Mouse (Mus musculus) neural tube, embryonic 12.5 days (tissue): Measurements from ENCODE around the gene Nfia. TPM values are rescaled to one million over a fixed set of nuclear protein-coding genes. Genes with fewer than 3 reads are reported as not detected.

Experiments used
- ATAC-seq: fragments of 200-750 bp; cut with Nextera tagmentation; 2 replicates; pipeline ENCODE4 v1.8.0; 2017; ENCODE audit warnings: low read depth, mild to moderate bottlenecking, moderate TSS enrichment, moderate library complexity; ENCODE audit not compliant: low FRiP score
- H3K27ac ChIP-seq: fragments of 300-500 bp; sonication (generic); 2 replicates; pipeline ENCODE4 v1.5.1; 2016
- H3K27me3 ChIP-seq: fragments of 300-500 bp; sonication (generic); replicated peaks from 2 replicates; pipeline ENCODE4 v1.6.1; 2016; ENCODE audit warnings: mild to moderate bottlenecking
- H3K36me3 ChIP-seq: fragments of 300-500 bp; sonication (generic); 2 replicates; pipeline ENCODE4 v1.6.1; 2016; ENCODE audit warnings: mild to moderate bottlenecking
- H3K4me1 ChIP-seq: fragments of 300-500 bp; sonication (generic); 2 replicates; pipeline ENCODE4 v1.6.1; 2016
- H3K4me2 ChIP-seq: fragments of 300-500 bp; sonication (generic); replicated peaks from 2 replicates; pipeline ENCODE4 v1.6.1; 2016; ENCODE audit warnings: mild to moderate bottlenecking
- H3K4me3 ChIP-seq: fragments of 300-500 bp; sonication (generic); 2 replicates; pipeline ENCODE4 v1.5.1; 2016
- H3K9ac ChIP-seq: fragments of 300-500 bp; sonication (generic); 2 replicates; pipeline ENCODE4 v1.6.1; 2016; ENCODE audit warnings: mild to moderate bottlenecking
- H3K9me3 ChIP-seq: fragments of 300-500 bp; sonication (generic); 2 replicates; pipeline ENCODE4 v1.6.1; 2016; ENCODE audit warnings: mild to moderate bottlenecking
- WGBS: fragments of 180-500 bp; shearing (Covaris S2); methylation state at CpG from one replicate; pipeline ENCODE4 v1.1.7; 2016; 5-methylcytosine and 5-hydroxymethylcytosine counted together
- polyA plus RNA-seq: library from polyadenylated mRNA; unstranded; fragments of >200 nt; fragmentation: Nextera tagmentation; extraction: Ambion mirVana; gene quantifications from 2 replicates; pipeline ENCODE4 v1.2.1, GENCODE M21; 2016

Gene Nfia
- polyA plus RNA-seq, 1 experiment from 2014 or later, result 42.4 TPM

DNA sequence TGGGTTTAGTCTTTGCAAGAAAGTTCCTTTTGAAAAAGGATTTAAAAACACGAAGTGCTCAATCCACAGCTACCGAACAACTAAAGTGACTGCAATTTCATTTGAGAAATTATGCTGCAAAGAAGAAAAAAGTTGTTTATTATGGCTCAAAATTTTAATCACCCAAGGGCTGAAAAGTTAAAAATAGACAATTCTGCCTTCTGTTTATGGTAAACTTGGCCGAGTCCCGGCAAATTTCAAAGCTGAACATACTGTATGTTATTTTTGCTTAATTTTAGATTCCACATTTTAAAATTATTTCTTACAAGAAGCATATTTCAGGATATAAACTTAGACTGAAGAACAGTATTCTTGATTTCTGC lies 59.7 kb downstream of the Nfia start:
- H3K4me2 ChIP-seq, result no peak overlapping the region
- no peak overlapping the region for H3K27ac ChIP-seq
- no peak for ATAC-seq
- no peak overlapping the region for H3K4me3 ChIP-seq
- WGBS, result 97% methylated on average over 4 of the region's 4 CpGs
- H3K27me3 ChIP-seq, result no peaks in the 10 kb centered on the region; the same call in 1 of the 2 replicates
- no peak overlapping the region for H3K9ac ChIP-seq
- H3K36me3 ChIP-seq, result no peaks in the 10 kb centered on the region
- no peaks in the 10 kb centered on the region for H3K9me3 ChIP-seq
- H3K4me1 ChIP-seq, result peaks cover 24% of the 10 kb centered on the region

DNA sequence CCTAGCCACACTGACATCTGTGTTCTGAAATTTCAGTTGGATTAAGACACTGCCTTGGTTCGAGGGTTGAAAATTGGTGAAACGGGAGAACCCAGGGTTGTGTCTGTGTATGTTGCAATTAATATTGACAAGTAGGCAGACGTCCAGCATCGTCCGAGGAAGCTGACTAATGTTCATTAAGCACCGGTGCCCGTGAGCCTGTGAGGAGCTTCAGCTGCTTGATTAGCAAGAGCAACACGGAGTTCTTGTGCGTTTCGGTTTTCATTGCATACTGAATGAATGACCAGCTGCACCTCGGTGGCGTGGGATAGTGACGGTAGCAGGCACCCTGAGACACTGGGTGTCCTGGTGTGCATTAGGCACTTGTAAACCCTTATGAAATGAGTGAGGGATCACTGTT lies 64.3 kb downstream of the Nfia start:
- H3K36me3 ChIP-seq, result no peaks in the 10 kb centered on the region
- WGBS, result 44% methylated on average over 13 of the region's 13 CpGs
- H3K4me3 ChIP-seq, result no peak overlapping the region
- H3K9me3 ChIP-seq, result no peaks in the 10 kb centered on the region
- H3K4me1 ChIP-seq, result peaks cover 59% of the 10 kb centered on the region
- H3K9ac ChIP-seq, result no peak overlapping the region
- ATAC-seq, result no peak
- no peaks in the 10 kb centered on the region; the same call in 1 of the 2 replicates for H3K27me3 ChIP-seq
- H3K27ac ChIP-seq, result no peak overlapping the region
- no peak overlapping the region for H3K4me2 ChIP-seq

DNA sequence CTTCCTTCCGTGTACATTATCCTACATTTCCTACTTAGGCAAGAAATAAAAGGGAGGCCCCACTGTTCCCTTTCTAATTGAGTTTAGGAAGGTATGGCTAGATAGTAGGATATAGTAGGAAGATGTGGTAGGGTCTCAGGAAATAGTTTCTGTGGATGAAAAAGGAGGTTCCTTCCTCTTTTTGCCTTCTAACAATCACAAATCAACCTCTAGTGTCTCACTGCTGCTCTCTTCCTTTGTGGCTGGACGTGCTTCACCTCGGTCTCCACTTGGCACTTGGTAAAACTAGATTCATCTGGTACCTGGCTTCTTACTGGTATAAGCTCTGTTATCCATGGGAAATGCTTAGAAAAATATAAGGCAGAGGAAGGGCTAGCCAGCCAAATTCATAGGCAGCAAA lies 65.2 kb downstream of the Nfia start:
- Histone ChIP-seq H3K27ac (no peak overlapping the region), H3K4me2 (no peak overlapping the region), H3K4me1 (peaks cover 62% of the 10 kb centered on the region), H3K4me3 (no peak overlapping the region), H3K9me3 (no peaks in the 10 kb centered on the region), H3K27me3 (no peaks in the 10 kb centered on the region; the same call in 1 of the 2 replicates), H3K36me3 (no peaks in the 10 kb centered on the region), H3K9ac (no peak overlapping the region)
- 69% methylated on average over 3 of the region's 3 CpGs for WGBS
- no peak for ATAC-seq

DNA sequence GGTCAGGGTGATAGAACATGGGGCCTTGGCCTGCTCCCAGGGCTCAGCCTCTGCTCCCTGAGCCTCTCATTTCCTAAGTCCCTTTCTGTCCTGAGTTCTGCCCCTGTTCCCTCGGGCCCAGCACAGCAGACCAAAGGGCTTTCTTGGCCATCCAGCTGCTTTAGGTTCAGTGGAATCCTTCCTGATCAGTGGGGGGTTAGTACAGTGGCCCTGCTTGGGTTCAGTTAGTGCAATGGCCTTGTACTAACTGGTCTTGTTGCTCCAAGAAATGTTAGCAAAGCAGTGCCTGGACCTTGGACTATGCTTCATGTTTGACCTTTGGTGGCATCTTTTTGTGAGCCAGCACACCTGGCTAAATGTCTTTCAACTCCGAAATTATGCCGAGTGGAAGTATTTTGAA lies 66.1 kb downstream of the Nfia start:
- no peak overlapping the region for H3K9ac ChIP-seq
- H3K4me2 ChIP-seq, result peak overlapping the region; percentile 46
- no peaks in the 10 kb centered on the region; the same call in 1 of the 2 replicates for H3K27me3 ChIP-seq
- no peaks in the 10 kb centered on the region for H3K9me3 ChIP-seq
- ATAC-seq, result no peak
- peaks cover 62% of the 10 kb centered on the region for H3K4me1 ChIP-seq
- 57% methylated on average over 3 of the region's 3 CpGs for WGBS
- H3K27ac ChIP-seq, result peak overlapping the region; percentile 67
- no peaks in the 10 kb centered on the region for H3K36me3 ChIP-seq
- no peak overlapping the region for H3K4me3 ChIP-seq

DNA sequence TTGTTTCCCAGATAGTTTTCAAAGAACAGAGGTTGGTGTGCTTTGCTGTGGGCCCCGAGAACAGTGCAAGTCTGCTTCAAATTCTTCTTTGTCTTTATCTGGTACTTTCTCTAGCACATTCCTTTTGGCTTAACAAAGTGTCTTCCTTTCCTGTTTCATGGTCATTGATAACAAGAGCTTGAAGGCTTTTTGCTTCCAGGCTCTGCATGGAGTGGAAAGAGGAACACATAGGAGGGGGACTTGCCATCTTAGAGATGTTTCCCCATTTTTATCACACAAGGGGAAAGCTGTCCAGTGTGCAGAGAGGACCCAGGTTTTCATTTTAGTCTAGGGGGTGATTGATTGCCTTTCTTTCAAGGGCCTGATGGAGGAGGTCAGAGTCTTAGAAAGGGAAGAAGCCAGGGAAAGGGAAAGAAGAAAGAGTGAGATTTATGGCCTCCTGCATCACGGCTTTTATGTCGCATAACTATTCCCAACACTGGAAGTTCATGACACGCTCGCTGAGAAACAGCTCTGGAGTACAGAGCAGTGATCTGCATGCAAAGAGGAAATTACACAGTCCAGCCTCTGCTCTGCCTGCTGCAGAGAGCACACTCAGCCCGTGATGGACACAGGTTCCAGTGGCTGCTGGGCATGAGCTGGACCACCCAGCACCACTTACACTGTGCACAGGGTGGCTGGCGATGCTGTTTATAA lies 67.0 kb downstream of the Nfia start:
- Histone ChIP-seq H3K9me3 (no peaks in the 10 kb centered on the region), H3K4me3 (no peak overlapping the region), H3K4me1 (peaks cover 69% of the 10 kb centered on the region), H3K9ac (no peak overlapping the region), H3K27me3 (no peaks in the 10 kb centered on the region), H3K27ac (peak overlapping the region; percentile 67), H3K36me3 (no peaks in the 10 kb centered on the region), H3K4me2 (peak overlapping the region; percentile 46)
- 5% methylated on average over 7 of the region's 7 CpGs for WGBS
- peak; percentile 97 for ATAC-seq

DNA sequence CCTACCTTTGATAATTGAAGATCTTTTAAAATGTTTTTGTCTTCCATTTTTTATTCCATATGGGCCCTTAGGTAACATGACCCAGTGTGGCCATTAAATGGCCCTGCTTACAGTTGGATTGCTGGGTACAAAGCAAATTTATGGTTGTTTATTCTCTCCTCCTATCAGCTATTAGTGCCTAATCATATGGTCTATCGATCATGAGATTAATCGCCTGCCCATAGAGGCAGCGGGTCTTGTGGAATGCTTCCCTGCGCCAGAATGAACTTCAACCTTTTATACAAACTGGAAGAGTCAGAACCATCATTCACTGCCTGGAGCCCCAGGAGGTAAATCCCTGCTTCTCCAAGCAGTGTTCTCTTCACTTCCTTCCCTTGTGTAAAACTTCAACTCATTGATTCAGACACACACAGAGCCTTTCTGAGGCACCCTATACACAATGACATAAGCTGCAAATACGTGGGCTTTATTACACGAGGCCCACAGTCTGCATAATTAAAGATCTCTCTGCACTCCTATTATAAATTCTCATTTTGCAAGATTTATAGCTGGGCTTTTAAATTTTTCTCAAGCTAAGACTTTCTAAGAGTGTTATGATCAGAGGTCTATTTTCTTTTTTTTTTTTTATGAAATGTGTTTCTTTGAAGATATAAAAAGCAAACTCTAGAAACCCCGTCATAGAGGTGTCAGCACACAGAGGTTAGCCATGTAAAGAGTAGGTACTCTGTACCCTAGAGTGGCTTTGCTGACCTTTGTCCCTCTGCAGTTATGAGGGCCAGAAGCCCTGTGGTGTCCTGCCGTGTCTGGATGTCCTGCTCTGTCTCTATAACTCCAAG lies 67.9 kb downstream of the Nfia start:
- Histone ChIP-seq H3K4me2 (peak overlapping the region; percentile 46; the same call in 1 of the 2 replicates), H3K9ac (no peak overlapping the region), H3K4me1 (peaks cover 71% of the 10 kb centered on the region), H3K27me3 (no peaks in the 10 kb centered on the region), H3K9me3 (no peaks in the 10 kb centered on the region), H3K4me3 (no peak overlapping the region), H3K27ac (peak overlapping the region; percentile 67), H3K36me3 (no peaks in the 10 kb centered on the region)
- peak; percentile 70 for ATAC-seq
- 8% methylated on average over 8 of the region's 8 CpGs for WGBS

DNA sequence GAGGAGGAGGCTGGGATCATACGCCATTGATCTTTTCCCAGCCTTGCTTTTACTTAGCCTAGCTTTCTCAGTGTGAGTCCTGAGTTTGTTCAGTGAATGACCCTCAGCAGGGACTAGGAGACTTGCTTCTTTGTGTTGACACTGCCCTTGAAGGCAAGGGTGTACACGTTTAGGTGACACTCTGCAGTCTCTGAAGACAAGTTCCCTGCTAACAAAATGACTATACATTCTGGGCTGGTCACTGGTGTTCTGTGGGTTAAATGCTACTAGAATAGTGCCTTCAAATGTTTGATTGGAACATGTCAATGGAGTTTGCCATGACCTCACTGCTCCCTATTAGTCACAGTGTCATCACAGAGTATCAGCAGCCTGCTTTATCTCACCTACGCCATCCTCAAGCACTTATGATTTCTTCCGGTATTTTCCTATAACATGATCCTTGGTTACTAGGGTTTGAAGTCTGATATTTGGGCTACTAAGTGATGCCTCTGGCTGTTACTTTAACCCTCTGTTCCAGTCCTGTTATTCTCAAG lies 68.6 kb downstream of the Nfia start:
- Histone ChIP-seq H3K27ac (no peak overlapping the region; the same call in 1 of the 2 replicates), H3K27me3 (no peaks in the 10 kb centered on the region)
- WGBS, result 36% methylated on average over 4 of the region's 4 CpGs

DNA sequence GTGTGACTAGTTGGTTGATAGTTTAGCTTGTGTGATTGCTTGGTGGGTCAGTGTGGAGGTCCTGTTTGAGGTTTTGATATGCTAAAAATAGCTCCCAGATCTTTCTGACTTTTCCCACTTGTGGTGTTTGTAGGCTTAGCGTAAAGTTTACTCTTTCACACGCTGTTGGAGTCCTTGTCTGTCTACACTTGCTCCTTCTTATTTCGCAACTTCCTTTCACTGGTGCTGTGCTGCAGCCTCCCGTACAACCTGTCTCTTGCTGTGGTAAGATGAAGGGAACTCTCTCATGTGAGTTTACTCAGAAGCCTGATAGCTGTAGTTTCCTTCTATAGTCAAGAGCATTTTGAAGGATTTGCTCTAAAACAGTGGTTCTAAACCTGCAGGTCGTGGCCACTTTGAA lies 69.2 kb downstream of the Nfia start:
- 85% methylated on average over 5 of the region's 5 CpGs for WGBS
- Histone ChIP-seq H3K27ac (no peak overlapping the region), H3K27me3 (no peaks in the 10 kb centered on the region), H3K9ac (no peak overlapping the region), H3K4me3 (no peak overlapping the region), H3K4me1 (peaks cover 69% of the 10 kb centered on the region), H3K36me3 (no peaks in the 10 kb centered on the region), H3K4me2 (no peak overlapping the region), H3K9me3 (no peaks in the 10 kb centered on the region)
- ATAC-seq, result no peak

More for the DNA sequence above, 68.6 kb downstream of the Nfia start:
- Histone ChIP-seq H3K4me3 (no peak overlapping the region), H3K4me2 (no peak overlapping the region), H3K36me3 (no peaks in the 10 kb centered on the region), H3K4me1 (peaks cover 72% of the 10 kb centered on the region), H3K9ac (no peak overlapping the region), H3K9me3 (no peaks in the 10 kb centered on the region)
- no peak for ATAC-seq

DNA sequence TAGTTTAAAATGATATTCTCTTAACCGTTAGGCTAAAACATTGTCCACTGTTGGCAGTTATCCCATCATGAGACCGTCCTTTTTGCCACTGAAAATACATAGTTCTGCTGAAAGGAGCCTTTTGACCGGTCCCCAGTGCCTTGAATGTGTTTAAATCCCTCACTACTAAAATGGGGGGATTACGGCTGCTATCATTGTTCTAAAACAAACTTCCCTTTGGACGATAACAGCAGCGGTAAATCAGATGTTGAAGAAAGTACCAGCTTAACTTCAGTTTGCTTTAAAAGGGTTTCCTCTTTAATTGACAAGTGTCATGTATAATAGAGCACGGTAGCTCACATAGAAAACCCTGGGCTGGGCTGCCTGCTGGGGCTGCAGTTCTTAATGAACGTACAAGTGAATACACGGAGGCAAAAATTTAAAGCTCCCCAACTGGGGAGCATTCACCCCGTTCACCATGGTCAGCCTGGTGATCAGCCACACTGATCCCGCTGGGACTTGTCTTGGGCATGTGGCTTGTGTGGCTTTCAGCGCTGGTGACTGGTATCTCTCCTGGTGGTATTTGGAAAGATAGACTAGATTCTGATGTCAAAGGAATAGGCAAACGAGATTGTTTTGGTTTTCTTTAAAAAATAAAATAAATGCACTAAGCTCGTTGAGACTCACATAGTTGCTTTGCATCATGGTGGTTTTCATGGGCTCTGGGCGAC lies 71.6 kb downstream of the Nfia start:
- 53% methylated on average over 15 of the region's 15 CpGs for WGBS
- Histone ChIP-seq H3K27me3 (no peaks in the 10 kb centered on the region), H3K36me3 (peaks cover 3% of the 10 kb centered on the region; the same call in 1 of the 2 replicates), H3K4me2 (no peak overlapping the region), H3K9me3 (no peaks in the 10 kb centered on the region), H3K27ac (no peak overlapping the region), H3K4me3 (no peak overlapping the region), H3K4me1 (peaks cover 45% of the 10 kb centered on the region), H3K9ac (no peak overlapping the region)
- no peak for ATAC-seq

DNA sequence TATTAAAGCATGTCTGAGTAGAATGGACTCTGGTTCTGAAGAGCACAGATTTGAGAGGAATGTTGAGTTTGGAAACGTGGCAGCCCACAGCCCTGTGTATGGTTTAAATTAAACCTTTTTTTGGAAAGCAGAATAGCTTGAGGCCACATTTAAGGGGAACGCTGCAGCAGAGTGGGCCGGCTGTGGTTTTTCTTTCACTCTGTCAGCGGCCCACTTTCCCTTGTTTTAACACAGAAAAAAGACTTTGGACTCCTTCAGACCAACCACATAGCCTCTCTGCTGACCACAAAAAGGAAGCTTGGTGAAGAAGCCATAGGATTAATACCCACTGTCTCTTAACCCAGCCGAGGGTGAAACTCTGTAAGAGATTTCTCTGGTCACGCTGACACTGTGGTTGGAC lies 72.4 kb downstream of the Nfia start:
- no peaks in the 10 kb centered on the region for H3K9me3 ChIP-seq
- H3K9ac ChIP-seq, result no peak overlapping the region
- 44% methylated on average over 6 of the region's 6 CpGs for WGBS
- H3K4me2 ChIP-seq, result no peak overlapping the region
- no peaks in the 10 kb centered on the region for H3K27me3 ChIP-seq
- H3K27ac ChIP-seq, result no peak overlapping the region
- H3K4me3 ChIP-seq, result no peak overlapping the region
- H3K4me1 ChIP-seq, result peaks cover 38% of the 10 kb centered on the region
- no peak for ATAC-seq
- H3K36me3 ChIP-seq, result peaks cover 3% of the 10 kb centered on the region; the same call in 1 of the 2 replicates

DNA sequence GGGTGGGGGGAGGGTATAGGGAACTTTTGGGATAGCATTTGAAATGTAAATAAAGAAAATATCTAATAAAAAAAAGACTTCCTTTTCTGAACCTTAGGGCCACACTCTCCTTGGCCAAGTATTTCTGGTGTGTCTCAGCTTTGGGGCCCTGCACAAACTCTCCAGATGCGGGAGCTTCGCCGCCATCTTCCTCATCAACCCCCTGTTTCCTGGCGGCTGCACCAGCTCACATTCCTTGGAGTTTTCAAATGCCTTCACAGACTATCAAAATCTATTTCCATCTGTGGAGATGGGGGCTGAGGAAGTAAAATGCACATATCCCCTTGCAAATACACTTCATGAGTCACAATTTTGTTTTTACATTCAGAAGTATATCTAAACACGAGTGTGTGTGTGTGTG lies 75.1 kb downstream of the Nfia start:
- Histone ChIP-seq H3K4me3 (no peak overlapping the region), H3K27me3 (no peaks in the 10 kb centered on the region), H3K4me1 (peaks cover 16% of the 10 kb centered on the region), H3K27ac (no peak overlapping the region), H3K36me3 (peaks cover 3% of the 10 kb centered on the region; the same call in 1 of the 2 replicates), H3K4me2 (no peak overlapping the region), H3K9ac (no peak overlapping the region), H3K9me3 (no peaks in the 10 kb centered on the region)
- WGBS, result 84% methylated on average over 5 of the region's 5 CpGs
- no peak for ATAC-seq

DNA sequence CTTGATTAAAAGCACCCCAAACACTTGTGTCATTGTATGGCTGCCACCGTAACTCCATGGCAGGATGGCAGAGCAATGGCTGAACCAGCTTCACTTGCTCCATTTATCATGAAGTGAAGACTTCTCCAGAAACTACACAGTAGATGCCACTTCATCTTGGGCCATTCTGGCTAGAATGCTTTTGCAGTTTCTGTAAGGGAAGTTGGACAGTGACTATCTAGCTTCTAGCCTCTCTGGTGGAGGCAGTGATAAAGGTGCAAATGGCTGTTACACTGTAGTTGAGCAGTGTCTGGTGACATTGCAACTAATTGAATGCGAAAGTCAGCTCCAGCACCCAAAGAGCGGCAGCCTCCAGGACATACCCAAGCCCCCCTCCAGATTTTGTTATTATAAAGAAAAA lies 78.5 kb downstream of the Nfia start:
- no peak overlapping the region for H3K9ac ChIP-seq
- H3K4me3 ChIP-seq, result no peak overlapping the region
- no peaks in the 10 kb centered on the region for H3K4me1 ChIP-seq
- H3K4me2 ChIP-seq, result no peak overlapping the region
- no peak overlapping the region for H3K27ac ChIP-seq
- H3K36me3 ChIP-seq, result peaks cover 3% of the 10 kb centered on the region; the same call in 1 of the 2 replicates
- no peaks in the 10 kb centered on the region for H3K27me3 ChIP-seq
- no peak for ATAC-seq
- H3K9me3 ChIP-seq, result no peaks in the 10 kb centered on the region
- WGBS, result 89% methylated on average over 3 of the region's 3 CpGs
